Mouse (Mus musculus): Measurements from ENCODE around the gene Syce3.

Gene Syce3

GRCm38 (mm10) chr15:89373027-89373761, 37.1 kb downstream of the Syce3 start:
- DNase-seq (ENCODE audit: low spot score in 2 of 2): peak; percentile 74 to 80

- no peak for DNase-seq (ENCODE audit: low spot score in 2 of 2)
Measured at GRCm38 (mm10) chr15:89372536-89372935, 37.8 kb downstream of the Syce3 start.

DNA sequence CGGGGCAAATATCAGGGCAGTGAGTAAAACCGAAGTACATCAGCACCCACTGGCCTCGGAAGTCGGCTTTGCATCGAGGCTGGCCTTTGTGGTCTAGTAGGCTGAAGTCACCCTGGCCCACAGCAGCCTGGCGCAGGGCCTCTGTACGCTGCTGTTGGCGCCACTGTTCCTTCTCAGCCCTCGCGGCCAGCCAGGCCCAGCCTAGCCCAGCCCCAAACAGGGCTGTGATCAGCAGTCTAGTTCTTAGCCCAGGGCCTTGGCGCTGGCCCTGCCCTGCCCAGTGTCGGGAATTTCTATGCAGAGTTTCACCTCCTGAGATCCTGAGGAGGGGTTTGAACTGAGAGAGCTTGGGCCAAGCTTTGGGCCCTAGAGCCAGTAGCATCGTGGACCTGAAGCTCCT, 38.2 kb downstream of the Syce3 start:
- DNase-seq (ENCODE audit: low spot score in 2 of 2): no peak

DNA sequence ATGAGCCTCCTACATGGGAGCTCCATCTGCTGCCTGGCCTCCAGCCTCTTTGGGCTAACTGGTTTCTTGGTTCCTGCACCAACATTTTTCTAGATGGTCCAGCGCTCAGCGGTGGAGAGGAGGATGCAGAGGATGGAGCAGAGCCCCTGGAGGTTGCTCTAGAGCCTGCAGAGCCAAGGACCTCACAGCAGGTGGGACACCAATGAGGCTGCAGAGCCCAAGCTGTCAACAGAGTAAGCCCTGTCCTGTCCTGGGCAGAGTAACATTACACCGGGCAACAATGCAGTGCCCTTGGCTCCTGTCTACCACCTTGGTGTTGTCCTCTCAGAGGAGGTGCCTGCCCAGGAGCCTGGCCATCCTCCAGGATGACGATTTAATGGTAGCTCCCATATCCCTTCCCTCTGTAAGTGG, 45.2 kb downstream of the Syce3 start:
- no peak for DNase-seq (ENCODE audit: low spot score in 2 of 2)

GRCm38 (mm10) chr15:89363051-89363450, 47.3 kb downstream of the Syce3 start:
- DNase-seq (ENCODE audit: low spot score in 2 of 2): no peak

GRCm38 (mm10) chr15:89358784-89359183, 51.5 kb downstream of the Syce3 start:
- DNase-seq (ENCODE audit: low spot score in 2 of 2): no peak

DNA sequence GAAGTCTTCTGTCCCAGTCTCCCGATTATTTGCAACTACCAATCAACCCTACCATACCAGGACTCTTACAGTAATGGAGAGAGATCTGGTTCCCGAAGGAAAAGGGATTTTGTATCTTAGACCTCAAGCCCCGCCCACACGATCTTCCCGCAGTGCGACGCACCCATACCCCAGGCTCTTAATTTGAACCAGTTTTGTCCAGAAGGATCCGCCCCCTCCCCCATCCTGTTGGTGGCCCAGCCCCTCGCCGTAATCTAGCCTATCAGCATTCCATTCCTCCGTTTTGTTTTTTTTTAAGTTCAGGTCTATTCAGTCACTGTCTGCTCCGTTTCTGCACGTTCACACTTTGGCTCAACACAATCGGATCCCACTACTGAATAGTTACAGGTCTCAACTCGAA, 53.9 kb downstream of the Syce3 start:
- peak; percentile 51 to 60 for DNase-seq (ENCODE audit: low spot score in 2 of 2)

GRCm38 (mm10) chr15:89355241-89356187, 54.8 kb downstream of the Syce3 start, which contains the start of the genes Lmf2 and Ncaph2:
TSS of gene Lmf2 (minus strand) at chr15:89355659.
TSS of gene Ncaph2 (plus strand) at chr15:89355719.
- peak; percentile 86 to 92 for DNase-seq (ENCODE audit: low spot score in 2 of 2)

DNA sequence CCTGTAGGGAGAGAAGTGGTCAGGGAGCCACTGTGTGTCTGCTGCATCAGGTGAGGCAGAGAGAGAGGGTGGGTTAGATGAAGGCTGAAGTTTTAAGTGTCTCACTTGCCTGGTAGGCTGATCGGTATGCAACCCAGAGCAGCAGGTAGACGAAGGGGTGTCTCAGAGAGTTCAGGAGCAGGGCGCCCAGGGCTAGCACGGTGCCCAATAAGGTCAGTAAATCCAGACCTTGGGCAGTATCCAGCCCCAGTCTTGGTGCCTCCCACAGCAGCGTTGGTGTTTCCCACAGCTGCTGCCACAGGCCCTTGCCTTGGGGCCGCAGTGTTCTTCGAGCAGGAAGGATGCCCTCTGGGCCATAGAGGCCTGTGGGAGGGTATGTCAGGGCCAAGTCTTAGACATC, 55.8 kb downstream of the Syce3 start:
- no peak for DNase-seq (ENCODE audit: low spot score in 2 of 2)

GRCm38 (mm10) chr15:89353837-89354236, 56.5 kb downstream of the Syce3 start:
- no peak for DNase-seq (ENCODE audit: low spot score in 2 of 2)

- no peak for DNase-seq (ENCODE audit: low spot score in 2 of 2)
Measured at GRCm38 (mm10) chr15:89352795-89353194, 57.5 kb downstream of the Syce3 start.

GRCm38 (mm10) chr15:89352054-89352453, 58.2 kb downstream of the Syce3 start:
- DNase-seq (ENCODE audit: low spot score in 2 of 2): no peak

DNA sequence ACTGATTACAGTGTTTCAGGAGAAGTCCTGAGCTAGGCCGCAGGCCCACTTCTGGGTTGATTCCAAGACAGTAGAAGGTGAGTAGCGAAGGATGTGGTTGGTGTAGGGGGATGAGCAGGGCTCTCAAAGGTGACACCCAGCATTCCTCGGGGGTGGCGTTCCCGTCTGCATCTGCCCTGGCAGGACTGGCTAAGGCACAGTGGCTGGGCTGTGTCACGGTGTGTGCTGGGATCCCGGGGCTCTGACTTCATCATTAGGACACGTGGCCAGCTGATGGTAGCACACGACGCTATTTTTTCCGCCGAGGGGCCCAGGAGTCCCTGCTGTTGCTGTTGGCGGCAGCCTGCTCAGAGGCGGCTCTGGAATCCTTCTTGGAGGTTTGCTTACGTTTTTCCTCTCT, 59.0 kb downstream of the Syce3 start:
- no peak for DNase-seq (ENCODE audit: low spot score in 2 of 2)

DNA sequence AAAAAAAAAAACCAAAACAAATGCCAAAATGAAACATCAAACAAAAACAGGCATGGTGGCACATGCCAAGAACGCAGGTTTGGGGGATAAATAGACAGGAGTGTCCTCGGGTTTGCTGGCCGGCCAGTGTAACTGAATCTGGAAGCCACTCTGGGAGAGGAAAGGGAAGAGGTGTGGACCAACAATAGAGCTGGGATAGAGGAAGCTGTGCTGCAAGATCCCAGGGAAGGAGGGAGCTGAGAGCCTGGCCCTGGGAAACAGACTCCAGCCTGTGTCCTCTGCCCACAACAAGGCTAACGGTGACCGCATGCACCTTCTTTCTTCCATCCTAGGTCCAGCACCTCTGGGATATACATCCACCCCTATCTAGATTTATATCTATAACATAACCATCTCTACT, 59.9 kb downstream of the Syce3 start:
- no peak for DNase-seq (ENCODE audit: low spot score in 2 of 2)

DNA sequence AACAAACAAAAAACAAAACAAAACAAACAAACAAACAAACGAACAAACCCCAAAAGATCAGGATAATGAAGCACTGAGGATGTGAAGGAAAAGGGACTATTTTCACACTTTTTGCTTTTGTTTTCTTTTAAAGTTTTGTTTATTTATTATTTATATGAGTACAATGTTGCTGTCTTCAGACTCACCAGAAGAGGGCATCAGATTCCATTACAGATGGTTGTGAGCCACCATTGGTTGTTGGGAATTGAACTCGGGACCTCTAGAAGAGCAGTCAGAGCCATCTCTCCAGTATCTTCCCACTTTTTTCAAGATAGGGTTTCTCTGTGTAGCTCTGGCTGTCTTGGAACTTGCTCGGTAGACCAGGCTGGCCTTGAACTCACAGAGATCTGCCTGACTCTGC, 67.0 kb downstream of the Syce3 start:
- no peak for DNase-seq (ENCODE audit: low spot score in 2 of 2)

DNA sequence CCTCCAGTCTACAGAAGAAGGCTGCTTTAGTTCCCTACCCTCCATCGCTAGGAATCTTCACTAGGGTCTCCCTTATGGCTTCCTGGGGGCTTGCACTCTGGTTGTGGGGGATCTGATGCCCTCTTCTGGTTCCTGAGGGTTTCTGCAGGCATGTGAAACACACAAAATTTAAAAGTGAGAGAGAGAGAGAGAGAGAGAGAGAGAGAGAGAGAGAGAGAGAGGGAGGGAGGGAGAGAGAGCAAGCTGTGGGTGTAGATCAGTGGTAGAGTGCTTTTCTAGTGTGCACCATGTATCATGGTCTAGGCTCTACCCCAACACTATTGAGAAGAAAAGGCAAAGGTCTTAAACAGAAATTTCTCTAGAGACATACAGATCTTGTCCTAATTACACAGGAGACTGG, 68.6 kb downstream of the Syce3 start:
- no peak for DNase-seq (ENCODE audit: low spot score in 2 of 2)

All from frontal cortex, postnatal 14 days (tissue).